Mouse (Mus musculus) ovary, adult 18-20 months (tissue): Measurements from ENCODE around the gene Gm3542.
"Not testable (repeated sequence)": the region's sequence is repeated elsewhere in the genome, so short reads cannot be mapped to it uniquely, and the experiment has no call there.

Source experiments
- DNase-seq: peaks from one replicate; pipeline ENCODE4 v3.0.0; 2022; ENCODE audit warnings: low spot score, mixed read lengths

Gm3542 gene

GRCm38 (mm10) chr14:5334828-5335227 lies at the start of gene Gm3542:
Gene Gm3542 (minus strand): TSS chr14:5334928.
- not testable (repeated sequence) for DNase-seq
